Mouse (Mus musculus): ENCODE measurements around the gene Banp. TPM values are rescaled to one million over a fixed set of nuclear protein-coding genes. Genes with fewer than 3 reads are reported as not detected.
A peak's percentile ranks its signal among the peaks of the same experiment; 100 is the strongest.

Gene Banp
- polyA plus RNA-seq, 1 experiment from 2014 or later: 50.7 TPM

DNA sequence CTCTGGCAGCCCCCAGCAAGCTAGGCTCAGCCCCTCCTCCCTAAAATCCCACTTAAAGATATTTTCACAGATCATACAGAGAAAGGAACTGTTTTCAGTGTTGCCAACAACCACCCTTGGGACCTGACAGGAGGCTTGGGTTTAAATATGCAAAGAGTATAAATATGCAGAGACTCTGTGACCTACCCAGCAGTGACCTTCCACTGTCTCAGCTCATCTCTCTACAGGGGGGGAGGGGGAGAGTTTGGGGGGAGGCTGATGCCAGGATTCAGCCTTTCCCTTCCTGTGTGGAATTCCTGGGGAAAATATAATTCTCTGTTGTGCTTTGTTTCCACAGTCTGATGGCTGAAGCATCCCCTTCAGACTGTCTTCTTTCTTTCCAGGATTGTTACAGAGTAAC lies 14.6 kb upstream of the Banp start:
- Histone ChIP-seq H3K4me3 (ENCODE audit: low read length) (no peak overlapping the region), H3K27me3 (ENCODE audit: insufficient read depth, low read length) (no peaks in the 10 kb centered on the region), H3K36me3 (ENCODE audit: insufficient read depth, low read length) (no peaks in the 10 kb centered on the region), H3K9ac (replicated peaks; ENCODE audit: low read length) (no peak overlapping the region), H3K4me2 (replicated peaks; ENCODE audit: low read depth, low read length) (no peak overlapping the region), H3K27ac (ENCODE audit: low read length) (no peak overlapping the region), H3K9me3 (ENCODE audit: low read length) (no peaks in the 10 kb centered on the region), H3K4me1 (ENCODE audit: insufficient read depth, low read length) (no peaks in the 10 kb centered on the region)
- no peak for ATAC-seq (ENCODE audit: low FRiP score, low TSS enrichment)

DNA sequence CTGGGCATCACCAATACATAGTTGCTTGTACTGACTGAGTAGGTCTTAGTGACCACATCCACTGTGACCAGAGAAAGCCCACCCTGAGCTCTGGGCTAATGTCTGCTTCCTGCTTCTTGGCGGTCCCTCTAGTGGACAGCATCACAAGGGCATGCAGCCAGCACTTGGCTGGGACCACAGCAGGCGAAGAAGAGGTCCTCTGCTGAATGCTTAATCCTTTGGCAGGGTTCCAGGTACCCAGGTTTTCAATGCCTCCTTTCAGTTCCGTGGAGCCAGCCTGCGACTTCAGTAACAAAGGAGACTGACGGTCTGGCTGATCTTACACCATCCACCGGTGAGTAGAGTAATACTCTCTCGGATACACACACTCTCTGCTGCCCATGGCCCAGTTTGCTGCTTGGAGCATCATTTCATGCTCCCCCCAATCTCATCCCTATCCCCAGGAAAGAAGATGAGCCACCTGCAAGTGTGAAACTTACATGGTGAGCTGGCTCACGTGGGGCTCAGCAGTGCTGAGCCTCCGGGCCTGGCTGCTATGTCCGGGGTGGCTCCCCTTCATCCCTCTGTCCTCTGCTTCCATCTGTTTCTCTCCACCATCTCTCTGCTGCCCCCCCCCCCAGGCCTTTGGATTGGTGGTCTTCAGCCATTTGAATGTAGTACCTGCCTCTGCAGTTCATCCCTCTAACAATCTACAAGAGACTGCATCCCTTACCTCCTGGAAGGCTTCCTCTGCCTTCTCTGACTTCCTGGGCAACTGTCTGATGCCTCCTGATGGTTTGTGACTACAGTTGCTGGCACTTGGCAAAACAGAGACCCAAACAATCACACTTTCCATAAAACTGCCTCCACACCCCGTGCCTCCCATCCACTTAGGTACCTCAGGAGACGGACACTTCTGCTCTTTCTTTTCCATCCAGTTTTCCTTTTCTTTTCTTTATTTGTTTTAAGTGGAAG lies 13.9 kb upstream of the Banp start:
- Histone ChIP-seq H3K27ac (ENCODE audit: low read length) (no peak overlapping the region), H3K4me3 (ENCODE audit: low read length) (no peak overlapping the region), H3K4me1 (ENCODE audit: insufficient read depth, low read length) (no peaks in the 10 kb centered on the region), H3K9ac (replicated peaks; ENCODE audit: low read length) (no peak overlapping the region; the same call in 1 of the 2 replicates), H3K9me3 (ENCODE audit: low read length) (no peaks in the 10 kb centered on the region), H3K27me3 (ENCODE audit: insufficient read depth, low read length) (no peaks in the 10 kb centered on the region), H3K4me2 (replicated peaks; ENCODE audit: low read depth, low read length) (no peak overlapping the region), H3K36me3 (ENCODE audit: insufficient read depth, low read length) (no peaks in the 10 kb centered on the region)
- 59% methylated on average over 12 of the region's 12 CpGs for WGBS
- peak; percentile 47; the same call in 1 of the 2 replicates for ATAC-seq (ENCODE audit: low FRiP score, low TSS enrichment)

DNA sequence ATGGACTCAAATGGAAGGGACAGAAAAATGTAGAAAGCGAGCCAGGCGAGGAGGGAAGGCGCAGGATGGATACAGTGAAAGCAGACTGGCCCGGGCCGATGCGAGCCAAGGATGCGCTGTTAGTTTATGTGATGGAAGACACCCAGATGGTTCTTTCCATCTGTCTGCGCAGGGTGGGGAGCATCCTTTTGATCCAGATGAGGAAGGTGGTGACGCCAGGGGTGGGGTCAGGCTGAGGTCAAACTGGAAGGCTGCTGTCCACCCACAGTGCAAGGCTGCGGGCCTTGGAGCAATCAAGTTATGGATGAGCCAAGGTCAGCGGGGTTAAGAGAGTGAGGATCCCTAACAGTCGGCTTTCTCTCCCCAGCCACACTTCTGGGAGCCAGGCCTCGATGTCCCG lies 13.2 kb upstream of the Banp start:
- Histone ChIP-seq H3K36me3 (ENCODE audit: insufficient read depth, low read length) (no peaks in the 10 kb centered on the region), H3K27me3 (ENCODE audit: insufficient read depth, low read length) (no peaks in the 10 kb centered on the region), H3K27ac (ENCODE audit: low read length) (no peak overlapping the region), H3K4me2 (replicated peaks; ENCODE audit: low read depth, low read length) (no peak overlapping the region), H3K4me3 (ENCODE audit: low read length) (no peak overlapping the region), H3K9me3 (ENCODE audit: low read length) (no peaks in the 10 kb centered on the region), H3K4me1 (ENCODE audit: insufficient read depth, low read length) (no peaks in the 10 kb centered on the region), H3K9ac (replicated peaks; ENCODE audit: low read length) (no peak overlapping the region)
- no peak for ATAC-seq (ENCODE audit: low FRiP score, low TSS enrichment)
- WGBS: 45% methylated on average over 14 of the region's 14 CpGs

- no peaks in the 10 kb centered on the region for H3K9me3 ChIP-seq (ENCODE audit: low read length)
- H3K4me2 ChIP-seq (replicated peaks; ENCODE audit: low read depth, low read length): no peak overlapping the region
- H3K4me1 ChIP-seq (ENCODE audit: insufficient read depth, low read length): no peaks in the 10 kb centered on the region
- H3K27me3 ChIP-seq (ENCODE audit: insufficient read depth, low read length): no peaks in the 10 kb centered on the region
- no peaks in the 10 kb centered on the region for H3K36me3 ChIP-seq (ENCODE audit: insufficient read depth, low read length)
- 85% methylated on average over 7 of the region's 7 CpGs for WGBS
- no peak overlapping the region for H3K4me3 ChIP-seq (ENCODE audit: low read length)
- ATAC-seq (ENCODE audit: low FRiP score, low TSS enrichment): no peak
- no peak overlapping the region for H3K9ac ChIP-seq (replicated peaks; ENCODE audit: low read length)
- H3K27ac ChIP-seq (ENCODE audit: low read length): no peak overlapping the region
These were observed 10.8 kb upstream of the Banp start for GRCm38 (mm10) chr8:121938732-121939131.

DNA sequence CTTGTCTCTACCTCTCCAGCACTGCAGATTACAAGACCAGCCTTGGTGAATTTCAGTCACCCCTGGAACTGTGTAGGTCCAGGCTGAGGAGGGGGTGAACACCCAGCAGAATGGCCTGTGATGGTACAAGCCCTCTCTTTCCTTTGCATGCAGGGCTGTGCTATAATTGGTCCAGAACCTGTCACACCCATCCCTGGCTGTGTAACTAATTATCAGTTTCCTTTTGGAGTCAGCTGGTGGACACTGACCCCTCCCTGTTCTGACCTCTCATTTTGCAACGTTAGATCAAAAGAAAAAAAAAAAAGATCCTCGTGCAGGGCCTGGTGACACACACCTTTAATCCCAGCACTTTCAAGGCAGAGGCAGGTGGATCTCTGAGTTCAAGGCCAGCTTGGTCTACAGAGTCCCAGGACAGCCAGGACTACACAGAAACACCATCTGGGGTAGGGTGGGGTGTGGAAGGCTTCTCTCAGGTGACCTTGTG lies 6.5 kb upstream of the Banp start:
- Histone ChIP-seq H3K36me3 (ENCODE audit: insufficient read depth, low read length) (no peaks in the 10 kb centered on the region), H3K9me3 (ENCODE audit: low read length) (no peaks in the 10 kb centered on the region), H3K4me1 (ENCODE audit: insufficient read depth, low read length) (peaks cover 10% of the 10 kb centered on the region), H3K4me3 (ENCODE audit: low read length) (no peak overlapping the region), H3K27me3 (ENCODE audit: insufficient read depth, low read length) (no peaks in the 10 kb centered on the region), H3K4me2 (replicated peaks; ENCODE audit: low read depth, low read length) (no peak overlapping the region), H3K9ac (replicated peaks; ENCODE audit: low read length) (no peak overlapping the region), H3K27ac (ENCODE audit: low read length) (no peak overlapping the region)
- 27% methylated on average over 2 of the region's 2 CpGs for WGBS
- no peak for ATAC-seq (ENCODE audit: low FRiP score, low TSS enrichment)

- H3K9me3 ChIP-seq (ENCODE audit: low read length): no peaks in the 10 kb centered on the region
- H3K27ac ChIP-seq (ENCODE audit: low read length): no peak overlapping the region
- H3K9ac ChIP-seq (replicated peaks; ENCODE audit: low read length): no peak overlapping the region
- H3K4me2 ChIP-seq (replicated peaks; ENCODE audit: low read depth, low read length): no peak overlapping the region
- no peaks in the 10 kb centered on the region for H3K36me3 ChIP-seq (ENCODE audit: insufficient read depth, low read length)
- no peak for ATAC-seq (ENCODE audit: low FRiP score, low TSS enrichment)
- WGBS: 78% methylated on average over 8 of the region's 8 CpGs
- H3K4me1 ChIP-seq (ENCODE audit: insufficient read depth, low read length): peaks cover 16% of the 10 kb centered on the region
- no peaks in the 10 kb centered on the region for H3K27me3 ChIP-seq (ENCODE audit: insufficient read depth, low read length)
- H3K4me3 ChIP-seq (ENCODE audit: low read length): no peak overlapping the region
These were observed 5.8 kb upstream of the Banp start for GRCm38 (mm10) chr8:121943716-121944115.

DNA sequence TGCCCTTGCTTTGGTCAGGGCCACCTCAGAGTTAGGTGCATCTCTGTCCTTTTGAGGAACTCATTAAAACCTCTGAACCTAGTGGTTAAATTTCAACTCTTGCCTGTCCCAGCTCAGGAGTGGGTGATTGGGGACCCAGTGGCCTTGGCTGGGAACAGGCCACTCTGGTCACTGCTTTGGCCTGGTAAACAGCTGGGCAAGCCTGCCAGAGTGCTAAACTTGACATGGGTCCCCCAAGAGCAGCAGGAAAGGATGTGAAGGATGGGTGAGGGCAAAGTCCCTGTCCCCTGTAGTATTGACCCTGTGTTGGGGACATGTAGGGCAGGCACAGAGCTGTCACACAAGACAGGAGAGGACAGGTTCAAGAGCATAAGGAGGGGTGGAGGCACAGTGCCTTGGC lies 4.7 kb upstream of the Banp start, which contains the start of gene Car5a:
TSS of gene Car5a (minus strand) at position 74 of the 400 bp plus-strand sequence.
- Histone ChIP-seq H3K9me3 (ENCODE audit: low read length) (no peaks in the 10 kb centered on the region), H3K27ac (ENCODE audit: low read length) (no peak within 1 kb of the TSS), H3K4me3 (ENCODE audit: low read length) (no peak within 1 kb of the TSS), H3K27me3 (ENCODE audit: insufficient read depth, low read length) (no peaks in the 10 kb centered on the region), H3K36me3 (ENCODE audit: insufficient read depth, low read length) (no peaks in the 10 kb centered on the region), H3K4me2 (replicated peaks; ENCODE audit: low read depth, low read length) (no peak within 1 kb of the TSS), H3K9ac (replicated peaks; ENCODE audit: low read length) (no peak within 1 kb of the TSS; the same call in 1 of the 2 replicates), H3K4me1 (ENCODE audit: insufficient read depth, low read length) (peaks cover 19% of the 10 kb centered on the region)
- ATAC-seq (ENCODE audit: low FRiP score, low TSS enrichment): no peak

DNA sequence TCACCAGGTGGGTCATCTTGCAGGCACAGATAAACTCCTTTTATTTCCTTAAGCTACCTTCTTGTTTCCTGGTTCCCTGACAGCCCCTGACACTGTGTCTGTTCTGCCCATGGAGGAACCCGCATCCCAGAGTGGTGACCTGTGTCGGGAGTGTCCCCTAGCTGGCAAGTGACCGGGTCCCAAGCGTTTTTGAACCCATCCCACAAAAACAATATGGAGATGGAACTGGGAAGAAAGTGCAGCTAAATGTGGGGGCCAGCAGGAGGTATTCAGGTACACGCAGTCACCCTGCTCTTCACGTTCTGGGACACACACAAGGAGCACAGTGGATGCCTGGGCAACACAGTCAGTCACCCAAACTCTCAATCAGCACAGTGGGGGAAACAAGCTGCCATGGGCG lies 3.2 kb upstream of the Banp start:
- no peak overlapping the region for H3K4me3 ChIP-seq (ENCODE audit: low read length)
- no peak for ATAC-seq (ENCODE audit: low FRiP score, low TSS enrichment)
- WGBS: 84% methylated on average over 7 of the region's 7 CpGs

DNA sequence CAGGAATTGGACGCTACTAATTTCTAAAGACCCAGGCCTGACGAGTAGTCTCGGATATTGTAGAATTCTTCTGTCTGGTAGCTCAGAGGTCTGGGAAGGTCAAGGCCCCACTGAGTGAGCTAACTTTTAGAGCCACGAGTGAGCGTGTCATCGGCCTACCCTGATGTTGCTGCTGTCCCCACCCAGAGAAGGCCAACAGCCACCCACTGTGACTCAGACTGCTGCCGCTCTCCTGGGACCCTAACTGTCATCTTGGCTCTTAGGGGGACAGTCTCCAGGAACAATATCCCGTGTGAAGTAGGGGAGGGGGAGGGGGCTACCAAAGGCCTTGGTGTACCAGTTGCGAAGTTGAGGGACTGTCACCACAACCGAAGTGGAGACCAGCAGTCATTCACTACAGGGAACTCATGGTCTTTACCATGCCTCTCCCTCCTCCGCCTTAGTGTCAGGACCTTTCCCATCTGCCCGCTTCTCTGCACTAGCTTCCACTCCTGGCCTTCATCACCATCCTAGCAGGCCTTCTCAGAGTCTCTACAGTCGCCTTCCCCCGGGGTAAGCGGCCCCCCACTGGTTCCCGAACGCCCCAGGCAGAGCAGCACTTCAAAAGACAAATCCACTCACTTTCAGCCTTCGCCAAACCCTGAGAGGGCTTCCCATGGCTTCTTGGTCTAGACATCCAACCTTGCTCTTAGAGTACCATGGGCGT lies 2.4 kb upstream of the Banp start:
- H3K9ac ChIP-seq (replicated peaks; ENCODE audit: low read length): peak overlapping the region; percentile 73
- no peaks in the 10 kb centered on the region for H3K36me3 ChIP-seq (ENCODE audit: insufficient read depth, low read length)
- no peak for ATAC-seq (ENCODE audit: low FRiP score, low TSS enrichment)
- WGBS: 32% methylated on average over 19 of the region's 19 CpGs
- no peaks in the 10 kb centered on the region for H3K9me3 ChIP-seq (ENCODE audit: low read length)
- peaks cover 29% of the 10 kb centered on the region for H3K4me1 ChIP-seq (ENCODE audit: insufficient read depth, low read length)
- H3K27ac ChIP-seq (ENCODE audit: low read length): peak overlapping the region; percentile 94
- peak overlapping the region; percentile 79 for H3K4me2 ChIP-seq (replicated peaks; ENCODE audit: low read depth, low read length)
- H3K4me3 ChIP-seq (ENCODE audit: low read length): peak overlapping the region; percentile 45
- H3K27me3 ChIP-seq (ENCODE audit: insufficient read depth, low read length): no peaks in the 10 kb centered on the region

More for the DNA sequence above, 3.2 kb upstream of the Banp start:
- Histone ChIP-seq H3K27me3 (ENCODE audit: insufficient read depth, low read length) (no peaks in the 10 kb centered on the region), H3K9me3 (ENCODE audit: low read length) (no peaks in the 10 kb centered on the region), H3K36me3 (ENCODE audit: insufficient read depth, low read length) (no peaks in the 10 kb centered on the region), H3K4me2 (replicated peaks; ENCODE audit: low read depth, low read length) (no peak overlapping the region), H3K4me1 (ENCODE audit: insufficient read depth, low read length) (peaks cover 21% of the 10 kb centered on the region), H3K9ac (replicated peaks; ENCODE audit: low read length) (no peak overlapping the region), H3K27ac (ENCODE audit: low read length) (no peak overlapping the region)

GRCm38 (mm10) chr8:121947753-121948141 lies 1.8 kb upstream of the Banp start:
- Histone ChIP-seq H3K9me3 (ENCODE audit: low read length) (no peaks in the 10 kb centered on the region), H3K4me2 (replicated peaks; ENCODE audit: low read depth, low read length) (peak overlapping the region; percentile 79), H3K4me3 (ENCODE audit: low read length) (peak overlapping the region; percentile 45), H3K27me3 (ENCODE audit: insufficient read depth, low read length) (no peaks in the 10 kb centered on the region), H3K4me1 (ENCODE audit: insufficient read depth, low read length) (peaks cover 35% of the 10 kb centered on the region), H3K9ac (replicated peaks; ENCODE audit: low read length) (peak overlapping the region; percentile 73), H3K36me3 (ENCODE audit: insufficient read depth, low read length) (no peaks in the 10 kb centered on the region), H3K27ac (ENCODE audit: low read length) (peak overlapping the region; percentile 94)
- peak; percentile 44 for ATAC-seq (ENCODE audit: low FRiP score, low TSS enrichment)
- under 1% methylated on average over 18 of the region's 18 CpGs for WGBS
